Mouse (Mus musculus) cerebellum, postnatal 36 days (tissue): ENCODE results near the gene Rhox3f.
"Not testable (repeated sequence)": the region's sequence is repeated elsewhere in the genome, so short reads cannot be mapped to it uniquely, and the experiment has no call there.

Source experiments
- DNase-seq, 2 experiments: peaks; one replicate each; pipeline ENCODE4 v3.0.0; 2021 to 2022; ENCODE audit warnings: mixed read lengths in 2 of 2

The Rhox3f gene

DNA sequence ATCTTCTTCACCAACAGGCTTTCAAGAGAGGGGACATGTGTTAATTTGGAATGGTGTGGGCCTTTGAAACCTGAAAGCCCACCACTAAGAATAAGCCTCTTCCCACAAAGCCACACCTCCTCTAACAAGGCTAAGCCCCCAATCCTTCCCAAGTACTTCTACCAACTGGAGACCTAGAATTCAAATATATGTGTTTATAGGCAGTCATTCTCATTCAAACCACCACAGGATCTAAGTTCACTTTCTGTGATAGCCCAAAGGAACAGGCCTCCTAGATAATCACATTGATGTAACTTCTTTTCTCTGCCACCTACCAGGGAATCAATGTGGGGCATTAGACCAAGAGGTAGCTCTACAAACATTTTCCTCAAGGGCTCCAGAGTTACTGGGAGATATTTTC is at the start of gene Rhox3f:
Gene Rhox3f, plus strand, starts transcription at position 301 of the 400 bp plus-strand sequence.
- not testable (repeated sequence) for DNase-seq

DNA sequence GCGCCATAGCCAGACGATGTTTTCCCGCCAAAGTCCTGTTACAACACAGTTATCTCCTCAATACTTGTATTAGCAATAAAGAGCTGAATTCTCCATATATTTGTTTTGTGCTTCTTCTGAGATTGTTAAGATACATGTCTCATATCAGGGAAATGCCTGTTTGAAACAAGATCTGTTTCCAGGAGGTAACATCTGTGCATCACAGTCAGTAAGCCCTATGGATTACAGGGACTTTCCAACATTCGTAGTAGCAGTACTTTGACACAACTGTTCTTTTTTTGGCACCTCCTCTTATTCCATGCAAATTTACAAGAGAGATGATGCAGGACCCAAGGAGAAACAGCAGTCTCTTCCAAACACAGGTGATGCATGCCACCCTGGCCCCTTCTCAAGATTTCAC is 39.1 kb upstream of the Rhox3f start, which contains the start of gene Rhox3e:
Gene Rhox3e, plus strand, starts transcription at position 301 of the 400 bp plus-strand sequence.
- DNase-seq: not testable (repeated sequence)

DNA sequence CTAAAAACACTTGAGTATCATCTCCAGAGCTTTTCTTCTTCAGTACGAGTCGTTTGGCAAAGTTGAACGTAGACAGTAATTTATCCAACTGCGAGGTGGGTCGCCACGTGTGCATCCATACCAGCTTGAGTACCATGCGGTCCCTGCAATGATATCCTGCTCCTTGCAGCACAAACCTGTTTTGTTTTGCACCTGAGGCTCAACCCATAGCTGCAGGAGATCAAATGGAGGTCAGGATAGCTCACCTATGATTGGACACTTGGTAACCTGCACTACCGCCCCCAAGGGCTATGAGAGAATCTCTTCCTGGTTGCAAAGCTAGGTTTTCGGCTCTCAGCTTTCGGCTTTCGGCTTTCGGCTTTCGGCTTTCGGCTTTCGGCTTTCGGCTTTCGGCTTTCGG is 23.7 kb upstream of the Rhox3f start, which contains the start of gene Rhox4e:
Gene Rhox4e, plus strand, starts transcription at position 301 of the 400 bp plus-strand sequence.
- not testable (repeated sequence) for DNase-seq

DNA sequence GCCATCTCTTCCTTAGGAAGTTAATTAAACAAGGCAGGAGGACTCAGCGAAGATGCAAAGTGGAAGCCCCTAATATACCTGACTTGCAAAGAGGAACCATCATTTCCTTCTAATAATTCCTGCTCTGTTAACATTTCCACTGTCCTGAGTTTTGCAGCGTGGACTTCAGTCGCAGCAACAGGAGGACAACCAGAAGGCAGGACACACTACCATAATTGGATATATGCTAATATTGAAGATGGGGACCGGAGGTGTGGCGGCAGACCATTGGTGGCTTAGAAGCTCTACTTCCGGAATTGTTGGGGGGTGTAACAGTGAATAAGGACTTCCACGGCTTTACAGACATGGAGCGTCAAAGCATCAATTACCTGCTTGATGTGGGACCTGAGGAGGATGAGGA is 9.7 kb upstream of the Rhox3f start, which contains the start of gene Rhox2f:
Gene Rhox2f, plus strand, starts transcription at position 301 of the 400 bp plus-strand sequence.
- not testable (repeated sequence) for DNase-seq

DNA sequence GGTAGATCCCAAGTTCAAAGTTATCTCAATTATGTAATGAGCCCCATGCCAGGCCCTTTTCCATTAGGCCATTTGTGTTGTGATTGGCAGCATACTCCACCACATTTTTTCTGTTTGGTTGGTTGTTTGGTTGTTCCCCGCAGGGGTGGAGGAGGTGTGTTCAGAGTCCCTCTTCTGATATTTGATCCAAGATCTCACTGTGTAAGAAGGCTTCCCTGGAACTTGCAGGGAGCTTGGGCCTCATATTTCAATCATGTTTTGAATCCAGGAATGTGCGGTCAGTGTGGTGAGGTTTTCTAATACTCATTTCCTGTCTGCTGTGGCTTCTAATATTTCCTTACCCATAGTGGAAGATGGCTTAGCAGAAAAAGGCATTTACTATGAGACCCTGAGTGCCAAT is 8.2 kb upstream of the Rhox3f start:
- not testable (repeated sequence) for DNase-seq

DNA sequence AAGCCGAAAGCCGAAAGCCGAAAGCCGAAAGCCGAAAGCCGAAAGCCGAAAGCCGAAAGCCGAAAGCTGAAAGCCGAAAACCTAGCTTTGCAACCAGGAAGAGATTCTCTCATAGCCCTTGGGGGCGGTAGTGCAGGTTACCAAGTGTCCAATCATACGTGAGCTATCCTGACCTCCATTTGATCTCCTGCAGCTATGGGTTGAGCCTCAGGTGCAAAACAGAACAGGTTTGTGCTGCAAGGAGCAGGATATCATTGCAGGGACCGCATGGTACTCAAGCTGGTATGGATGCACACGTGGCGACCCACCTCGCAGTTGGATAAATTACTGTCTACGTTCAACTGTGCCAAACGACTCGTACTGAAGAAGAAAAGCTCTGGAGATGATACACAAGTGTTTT is 26.8 kb downstream of the Rhox3f start, which contains the start of gene Rhox4f:
Gene Rhox4f, minus strand, starts transcription at position 101 of the 400 bp plus-strand sequence.
- not testable (repeated sequence) for DNase-seq

DNA sequence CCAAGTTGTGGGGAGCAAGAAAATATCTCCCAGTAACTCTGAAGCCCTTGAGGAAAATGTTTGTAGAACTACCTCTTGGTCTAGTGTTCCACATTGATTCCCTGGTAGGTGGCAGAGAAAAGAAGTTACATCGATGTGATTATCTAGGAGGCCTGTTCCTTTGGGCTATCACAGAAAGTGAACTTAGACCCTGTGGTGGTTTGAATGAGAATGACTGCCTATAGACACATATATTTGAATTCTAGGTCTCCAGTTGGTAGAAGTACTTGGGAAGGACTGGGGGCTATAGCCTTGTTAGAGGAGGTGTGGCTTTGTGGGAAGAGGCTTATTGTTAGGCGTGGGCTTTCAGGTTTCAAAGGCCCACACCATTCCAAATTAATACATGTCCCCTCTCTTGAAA is 47.7 kb downstream of the Rhox3f start, which contains the start of gene Rhox3g:
Gene Rhox3g, minus strand, starts transcription at position 101 of the 400 bp plus-strand sequence.
- not testable (repeated sequence) for DNase-seq
